Mouse (Mus musculus): ENCODE measurements around the gene Slit3. TPM values are rescaled to one million over a fixed set of nuclear protein-coding genes. Genes with fewer than 3 reads are reported as not detected.

Slit3 gene
- polyA plus RNA-seq, 1 experiment from 2014 or later: 3.5 TPM

DNA sequence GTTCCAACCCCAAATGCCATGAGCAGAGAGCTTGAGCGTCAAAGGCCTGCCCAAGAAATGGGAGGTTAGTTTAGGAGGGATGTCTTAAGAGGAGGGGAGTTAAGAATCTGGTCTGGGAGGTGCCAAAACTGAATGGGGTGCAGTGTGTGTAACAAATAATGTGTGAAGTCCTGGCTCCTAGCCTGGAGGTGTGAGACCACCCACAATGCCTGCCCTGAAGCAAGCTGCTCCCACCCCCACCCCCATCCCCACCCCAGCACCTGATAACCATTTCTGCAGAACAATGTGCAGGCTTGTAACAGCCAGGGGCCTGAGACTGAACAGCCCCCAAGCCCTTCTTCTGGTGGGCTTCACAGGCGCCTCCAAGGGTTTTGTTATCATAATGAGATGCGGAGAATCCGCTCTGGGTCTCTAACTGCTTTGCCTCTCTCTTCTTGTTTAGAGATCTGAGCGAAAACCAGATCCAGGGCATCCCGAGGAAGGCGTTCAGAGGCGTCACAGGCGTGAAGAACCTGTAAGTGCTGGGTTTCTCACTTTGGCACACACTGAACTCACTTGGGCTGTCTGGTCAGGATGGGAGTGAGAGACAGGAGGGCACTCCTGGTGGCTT lies 386.9 kb downstream of the Slit3 start:
- no peaks in the 10 kb centered on the region for H3K9me3 ChIP-seq (ENCODE audit: control insufficient read depth, low read length)
- peaks cover 9% of the 10 kb centered on the region; the same call in 1 of the 2 replicates for H3K27me3 ChIP-seq (ENCODE audit: control insufficient read depth, insufficient read depth, low read length)
- H3K36me3 ChIP-seq (ENCODE audit: control insufficient read depth, insufficient read depth, low read length): no peaks in the 10 kb centered on the region
- no peak for DNase-seq
- peaks cover 16% of the 10 kb centered on the region for H3K4me1 ChIP-seq (ENCODE audit: control insufficient read depth, insufficient read depth, low read length)
- no peak overlapping the region for H3K9ac ChIP-seq (replicated peaks; ENCODE audit: low read length)
- WGBS: 13% methylated on average over 9 of the region's 9 CpGs
- H3K27ac ChIP-seq (replicated peaks; ENCODE audit: low read depth, low read length): no peak overlapping the region; the same call in 1 of the 2 replicates
- no peak overlapping the region for H3K4me2 ChIP-seq (ENCODE audit: low read length)
- ATAC-seq (ENCODE audit: low FRiP score, low TSS enrichment): peak; percentile 27; the same call in 1 of the 2 replicates
- no peak overlapping the region for H3K4me3 ChIP-seq (replicated peaks; ENCODE audit: low read depth, low read length)

- Histone ChIP-seq H3K9me3 (ENCODE audit: control insufficient read depth, low read length) (no peaks in the 10 kb centered on the region), H3K4me1 (ENCODE audit: control insufficient read depth, insufficient read depth, low read length) (peaks cover 17% of the 10 kb centered on the region), H3K9ac (replicated peaks; ENCODE audit: low read length) (no peak overlapping the region), H3K27ac (replicated peaks; ENCODE audit: low read depth, low read length) (0 out of 2 replicates have a peak overlapping the region, but pooled peaks have one; percentile 41), H3K36me3 (ENCODE audit: control insufficient read depth, insufficient read depth, low read length) (no peaks in the 10 kb centered on the region), H3K27me3 (ENCODE audit: control insufficient read depth, insufficient read depth, low read length) (no peaks in the 10 kb centered on the region; the same call in 1 of the 2 replicates), H3K4me2 (ENCODE audit: low read length) (no peak overlapping the region), H3K4me3 (replicated peaks; ENCODE audit: low read depth, low read length) (no peak overlapping the region)
- ATAC-seq (ENCODE audit: low FRiP score, low TSS enrichment) (no peak; the same call in 1 of the 2 replicates), DNase-seq (no peak)
- WGBS: 14% methylated on average over 4 of the region's 4 CpGs
These were observed 391.7 kb downstream of the Slit3 start for GRCm38 (mm10) chr11:35512686-35513085.

DNA sequence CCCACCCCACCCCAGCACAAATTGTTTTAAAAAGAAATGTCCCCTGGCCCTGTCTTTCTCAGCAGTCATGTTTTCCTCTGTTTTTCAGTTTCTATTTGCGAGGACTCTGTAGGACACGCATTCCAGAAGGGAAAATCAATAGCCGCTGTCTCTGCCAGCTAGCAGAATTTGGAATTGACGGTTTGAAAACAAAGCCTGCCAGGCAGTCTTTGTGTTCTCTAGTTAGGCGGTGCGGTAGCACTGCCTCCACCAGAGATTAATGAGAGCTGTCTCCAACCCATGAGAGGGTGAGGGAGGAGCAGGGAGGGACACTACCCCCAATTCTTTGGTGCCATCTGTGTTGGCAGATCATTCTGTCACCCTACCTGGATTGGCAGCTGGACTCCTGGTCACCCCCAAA lies 392.3 kb downstream of the Slit3 start:
- ATAC-seq (ENCODE audit: low FRiP score, low TSS enrichment) (no peak), DNase-seq (peak; percentile 59)
- Histone ChIP-seq H3K9ac (replicated peaks; ENCODE audit: low read length) (peak overlapping the region; percentile 6; the same call in 1 of the 2 replicates), H3K4me3 (replicated peaks; ENCODE audit: low read depth, low read length) (no peak overlapping the region), H3K9me3 (ENCODE audit: control insufficient read depth, low read length) (no peaks in the 10 kb centered on the region), H3K27me3 (ENCODE audit: control insufficient read depth, insufficient read depth, low read length) (no peaks in the 10 kb centered on the region; the same call in 1 of the 2 replicates), H3K4me1 (ENCODE audit: control insufficient read depth, insufficient read depth, low read length) (peaks cover 11% of the 10 kb centered on the region), H3K36me3 (ENCODE audit: control insufficient read depth, insufficient read depth, low read length) (no peaks in the 10 kb centered on the region), H3K27ac (replicated peaks; ENCODE audit: low read depth, low read length) (peak overlapping the region; percentile 41; the same call in 1 of the 2 replicates), H3K4me2 (ENCODE audit: low read length) (peak overlapping the region; percentile 20; the same call in 1 of the 2 replicates)
- 3% methylated on average over 6 of the region's 6 CpGs for WGBS

DNA sequence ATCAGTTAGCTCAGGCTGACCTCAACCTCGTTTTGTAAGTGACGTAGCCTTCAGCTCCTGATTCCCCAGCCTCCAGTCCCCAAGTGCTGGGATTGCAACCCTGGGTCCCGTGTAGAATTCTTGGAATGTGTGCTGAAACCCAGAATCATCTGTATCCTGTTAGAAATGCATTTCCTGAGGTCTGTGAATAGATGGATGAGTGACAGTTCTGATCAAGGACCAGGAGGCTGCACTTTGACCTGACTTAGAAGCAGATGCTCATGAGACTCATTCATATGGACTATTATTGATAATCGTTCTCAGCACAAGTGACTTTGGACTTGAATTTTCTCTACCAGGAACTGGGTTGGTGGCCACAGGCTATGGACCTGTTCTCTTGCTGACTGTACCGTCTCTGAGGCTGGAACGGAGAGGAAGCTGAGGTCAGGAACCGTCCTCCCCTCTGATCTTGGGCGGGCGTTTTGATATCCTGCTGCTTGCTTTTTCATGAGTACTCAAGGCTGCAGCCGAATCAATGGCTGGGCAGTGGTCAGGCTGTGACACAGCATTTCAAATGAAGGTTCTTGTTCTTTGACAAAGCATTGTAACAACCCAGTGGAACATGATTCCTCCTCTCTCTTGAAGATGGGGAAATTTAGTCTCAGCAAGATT lies 401.9 kb downstream of the Slit3 start:
- 29% methylated on average over 10 of the region's 10 CpGs for WGBS
- H3K4me2 ChIP-seq (ENCODE audit: low read length): no peak overlapping the region
- peaks cover 12% of the 10 kb centered on the region; the same call in 1 of the 2 replicates for H3K4me1 ChIP-seq (ENCODE audit: control insufficient read depth, insufficient read depth, low read length)
- H3K36me3 ChIP-seq (ENCODE audit: control insufficient read depth, insufficient read depth, low read length): no peaks in the 10 kb centered on the region
- no peak overlapping the region for H3K27ac ChIP-seq (replicated peaks; ENCODE audit: low read depth, low read length)
- no peaks in the 10 kb centered on the region for H3K9me3 ChIP-seq (ENCODE audit: control insufficient read depth, low read length)
- ATAC-seq (ENCODE audit: low FRiP score, low TSS enrichment) (no peak), DNase-seq (no peak)
- no peak overlapping the region for H3K4me3 ChIP-seq (replicated peaks; ENCODE audit: low read depth, low read length)
- H3K9ac ChIP-seq (replicated peaks; ENCODE audit: low read length): no peak overlapping the region
- no peaks in the 10 kb centered on the region for H3K27me3 ChIP-seq (ENCODE audit: control insufficient read depth, insufficient read depth, low read length)

- no peak for ATAC-seq (ENCODE audit: low FRiP score, low TSS enrichment)
- Histone ChIP-seq H3K9ac (replicated peaks; ENCODE audit: low read length) (no peak overlapping the region), H3K36me3 (ENCODE audit: control insufficient read depth, insufficient read depth, low read length) (no peaks in the 10 kb centered on the region), H3K27me3 (ENCODE audit: control insufficient read depth, insufficient read depth, low read length) (no peaks in the 10 kb centered on the region), H3K4me2 (ENCODE audit: low read length) (no peak overlapping the region), H3K27ac (replicated peaks; ENCODE audit: low read depth, low read length) (no peak overlapping the region), H3K4me3 (replicated peaks; ENCODE audit: low read depth, low read length) (no peak overlapping the region), H3K4me1 (ENCODE audit: control insufficient read depth, insufficient read depth, low read length) (peaks cover 17% of the 10 kb centered on the region; the same call in 1 of the 2 replicates), H3K9me3 (ENCODE audit: control insufficient read depth, low read length) (no peaks in the 10 kb centered on the region)
- 14% methylated on average over 4 of the region's 4 CpGs for WGBS
- DNase-seq: no peak
These were observed 402.7 kb downstream of the Slit3 start for GRCm38 (mm10) chr11:35523773-35524172.

GRCm38 (mm10) chr11:35526219-35526762 lies 405.3 kb downstream of the Slit3 start:
- no peak for DNase-seq

GRCm38 (mm10) chr11:35527816-35528462 lies 406.9 kb downstream of the Slit3 start:
- WGBS: 18% methylated on average over 7 of the region's 7 CpGs
- peak overlapping the region; percentile 52; the same call in 1 of the 2 replicates for H3K27ac ChIP-seq (replicated peaks; ENCODE audit: low read depth, low read length)

More at GRCm38 (mm10) chr11:35526219-35526762, 405.3 kb downstream of the Slit3 start:
- no peak overlapping the region for H3K4me3 ChIP-seq (replicated peaks; ENCODE audit: low read depth, low read length)
- no peaks in the 10 kb centered on the region; the same call in 1 of the 2 replicates for H3K27me3 ChIP-seq (ENCODE audit: control insufficient read depth, insufficient read depth, low read length)
- peaks cover 17% of the 10 kb centered on the region; the same call in 1 of the 2 replicates for H3K4me1 ChIP-seq (ENCODE audit: control insufficient read depth, insufficient read depth, low read length)
- no peaks in the 10 kb centered on the region for H3K9me3 ChIP-seq (ENCODE audit: control insufficient read depth, low read length)
- no peak for ATAC-seq (ENCODE audit: low FRiP score, low TSS enrichment)
- no peak overlapping the region for H3K27ac ChIP-seq (replicated peaks; ENCODE audit: low read depth, low read length)
- 83% methylated on average over 9 of the region's 9 CpGs for WGBS
- H3K4me2 ChIP-seq (ENCODE audit: low read length): no peak overlapping the region
- no peak overlapping the region for H3K9ac ChIP-seq (replicated peaks; ENCODE audit: low read length)
- H3K36me3 ChIP-seq (ENCODE audit: control insufficient read depth, insufficient read depth, low read length): no peaks in the 10 kb centered on the region

DNA sequence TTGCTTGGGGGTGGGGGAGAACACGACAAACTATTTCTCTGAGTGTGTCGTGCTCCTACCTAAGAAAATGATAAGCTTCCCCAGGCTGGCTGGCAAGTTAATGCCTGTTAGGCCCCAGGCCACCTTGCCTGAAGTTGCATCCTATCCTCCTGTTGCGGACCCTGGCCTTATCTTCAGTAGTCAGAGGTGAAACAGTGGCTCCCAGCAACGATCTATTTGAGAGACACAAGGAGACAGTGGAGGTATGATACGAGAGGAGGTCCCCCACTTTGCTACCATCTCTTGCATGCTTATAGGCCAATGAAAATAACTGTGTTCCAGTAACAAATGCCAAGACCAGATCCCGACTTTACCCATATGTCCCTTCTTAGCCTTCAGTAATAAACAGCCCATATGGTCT lies 414.0 kb downstream of the Slit3 start:
- 76% methylated on average over 6 of the region's 6 CpGs for WGBS
- peaks cover 6% of the 10 kb centered on the region; the same call in 1 of the 2 replicates for H3K27me3 ChIP-seq (ENCODE audit: control insufficient read depth, insufficient read depth, low read length)

More at GRCm38 (mm10) chr11:35527816-35528462, 406.9 kb downstream of the Slit3 start:
- Histone ChIP-seq H3K27me3 (ENCODE audit: control insufficient read depth, insufficient read depth, low read length) (no peaks in the 10 kb centered on the region; the same call in 1 of the 2 replicates), H3K4me1 (ENCODE audit: control insufficient read depth, insufficient read depth, low read length) (peaks cover 22% of the 10 kb centered on the region; the same call in 1 of the 2 replicates), H3K9ac (replicated peaks; ENCODE audit: low read length) (no peak overlapping the region), H3K4me3 (replicated peaks; ENCODE audit: low read depth, low read length) (no peak overlapping the region), H3K36me3 (ENCODE audit: control insufficient read depth, insufficient read depth, low read length) (no peaks in the 10 kb centered on the region), H3K4me2 (ENCODE audit: low read length) (no peak overlapping the region), H3K9me3 (ENCODE audit: control insufficient read depth, low read length) (no peaks in the 10 kb centered on the region)
- ATAC-seq (ENCODE audit: low FRiP score, low TSS enrichment) (peak; percentile 54; the same call in 1 of the 2 replicates), DNase-seq (peak; percentile 68)

More for the DNA sequence above, 414.0 kb downstream of the Slit3 start:
- no peak for DNase-seq
- no peak overlapping the region for H3K4me3 ChIP-seq (replicated peaks; ENCODE audit: low read depth, low read length)
- no peak overlapping the region for H3K27ac ChIP-seq (replicated peaks; ENCODE audit: low read depth, low read length)
- peaks cover 23% of the 10 kb centered on the region for H3K4me1 ChIP-seq (ENCODE audit: control insufficient read depth, insufficient read depth, low read length)
- H3K9ac ChIP-seq (replicated peaks; ENCODE audit: low read length): no peak overlapping the region
- no peaks in the 10 kb centered on the region for H3K9me3 ChIP-seq (ENCODE audit: control insufficient read depth, low read length)
- no peak for ATAC-seq (ENCODE audit: low FRiP score, low TSS enrichment)
- no peaks in the 10 kb centered on the region for H3K36me3 ChIP-seq (ENCODE audit: control insufficient read depth, insufficient read depth, low read length)
- H3K4me2 ChIP-seq (ENCODE audit: low read length): no peak overlapping the region

All from midbrain, embryonic 14.5 days (tissue).